Mouse (Mus musculus) heart, embryonic 15.5 days (tissue): ENCODE results near the gene Mob3b. TPM values are rescaled to one million over a fixed set of nuclear protein-coding genes. Genes with fewer than 3 reads are reported as not detected.

Source experiments
- ATAC-seq: fragments of 200-750 bp; cut with Nextera tagmentation; replicated peaks from 2 replicates; pipeline ENCODE4 v1.8.0; 2017; ENCODE audit warnings: low read depth, moderate TSS enrichment; ENCODE audit not compliant: insufficient number of reproducible peaks, insufficient read depth, low FRiP score
- H3K27ac ChIP-seq: fragments of 300-500 bp; sonication (generic); 2 replicates; pipeline ENCODE4 v1.5.1; 2015; ENCODE audit warnings: mild to moderate bottlenecking, inconsistent platforms
- H3K27me3 ChIP-seq: fragments of 300-500 bp; sonication (generic); 2 replicates; pipeline ENCODE4 v1.6.1; 2015; ENCODE audit warnings: inconsistent platforms
- H3K36me3 ChIP-seq: fragments of 300-500 bp; sonication (generic); 2 replicates; pipeline ENCODE4 v1.6.1; 2015; ENCODE audit warnings: mild to moderate bottlenecking, inconsistent platforms
- H3K4me1 ChIP-seq: fragments of 300-500 bp; sonication (generic); replicated peaks from 2 replicates; pipeline ENCODE4 v1.6.1; 2015; ENCODE audit warnings: inconsistent platforms
- H3K4me2 ChIP-seq: fragments of 300-500 bp; sonication (generic); 2 replicates; pipeline ENCODE4 v1.6.1; 2015; ENCODE audit warnings: inconsistent platforms, mild to moderate bottlenecking, moderate library complexity
- H3K4me3 ChIP-seq: fragments of 300-500 bp; sonication (generic); 2 replicates; pipeline ENCODE4 v1.5.1; 2015; ENCODE audit warnings: mild to moderate bottlenecking, inconsistent platforms
- H3K9ac ChIP-seq: fragments of 300-500 bp; sonication (generic); 2 replicates; pipeline ENCODE4 v1.6.1; 2015; ENCODE audit warnings: mild to moderate bottlenecking, inconsistent platforms
- H3K9me3 ChIP-seq: fragments of 300-500 bp; sonication (generic); replicated peaks from 2 replicates; pipeline ENCODE4 v1.6.1; 2016; ENCODE audit warnings: inconsistent platforms
- WGBS: fragments of 180-500 bp; shearing (Covaris S2); methylation state at CpG from one replicate; pipeline ENCODE4 v1.1.7; 2015; ENCODE audit warnings: mixed read lengths; 5-methylcytosine and 5-hydroxymethylcytosine counted together
- polyA plus RNA-seq: library from polyadenylated mRNA; unstranded; fragments of >200 nt; fragmentation: Nextera tagmentation; extraction: Ambion mirVana; gene quantifications from 2 replicates; pipeline ENCODE4 v1.2.1, GENCODE M21; 2015

Gene Mob3b
- polyA plus RNA-seq, 1 experiment from 2014 or later, result 4.1 TPM

DNA sequence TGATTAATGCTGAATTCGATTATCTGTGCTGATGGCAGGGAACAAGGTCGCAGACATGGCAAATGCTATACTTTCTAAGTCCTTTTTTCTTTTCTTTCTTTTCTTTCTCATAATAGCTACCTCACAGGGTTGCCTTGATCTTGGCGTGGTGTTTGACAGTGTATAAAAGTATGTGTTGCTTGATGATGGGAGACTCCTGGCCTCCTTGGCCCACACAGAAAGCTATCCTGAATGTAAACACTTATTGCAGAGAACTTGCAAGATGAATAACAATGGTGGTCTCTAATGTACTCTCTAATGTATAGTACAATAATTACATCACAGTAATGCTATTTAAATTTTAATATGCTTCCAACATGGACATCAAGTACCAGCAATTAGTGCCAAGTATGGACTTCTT is 96.9 kb downstream of the Mob3b start:
- Histone ChIP-seq H3K4me3 (no peak overlapping the region), H3K9me3 (no peaks in the 10 kb centered on the region), H3K27me3 (no peaks in the 10 kb centered on the region), H3K9ac (no peak overlapping the region), H3K4me2 (no peak overlapping the region), H3K27ac (no peak overlapping the region), H3K36me3 (no peaks in the 10 kb centered on the region), H3K4me1 (no peaks in the 10 kb centered on the region)
- 79% methylated on average over 3 of the region's 3 CpGs for WGBS
- ATAC-seq, result no peak

DNA sequence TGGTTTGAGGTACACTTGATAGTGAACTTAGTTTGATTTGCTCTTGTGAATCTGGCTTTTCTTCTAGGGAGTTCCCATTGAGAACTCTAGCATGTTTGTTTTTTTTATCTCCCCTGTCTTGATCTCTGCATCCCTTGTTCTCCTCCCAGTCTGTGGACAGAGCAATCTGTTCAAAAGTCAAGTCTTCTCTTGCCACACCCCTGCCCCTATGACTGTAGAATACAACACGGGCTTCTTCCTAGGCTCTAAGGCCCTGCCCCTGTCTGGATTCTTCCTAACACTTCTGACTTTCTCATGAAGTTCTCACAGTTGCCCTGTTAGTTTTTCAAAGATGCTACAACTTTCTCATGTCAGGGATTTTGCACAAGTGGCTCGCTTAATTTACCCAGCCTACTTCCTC is 102.9 kb downstream of the Mob3b start:
- no peak overlapping the region for H3K4me2 ChIP-seq

DNA sequence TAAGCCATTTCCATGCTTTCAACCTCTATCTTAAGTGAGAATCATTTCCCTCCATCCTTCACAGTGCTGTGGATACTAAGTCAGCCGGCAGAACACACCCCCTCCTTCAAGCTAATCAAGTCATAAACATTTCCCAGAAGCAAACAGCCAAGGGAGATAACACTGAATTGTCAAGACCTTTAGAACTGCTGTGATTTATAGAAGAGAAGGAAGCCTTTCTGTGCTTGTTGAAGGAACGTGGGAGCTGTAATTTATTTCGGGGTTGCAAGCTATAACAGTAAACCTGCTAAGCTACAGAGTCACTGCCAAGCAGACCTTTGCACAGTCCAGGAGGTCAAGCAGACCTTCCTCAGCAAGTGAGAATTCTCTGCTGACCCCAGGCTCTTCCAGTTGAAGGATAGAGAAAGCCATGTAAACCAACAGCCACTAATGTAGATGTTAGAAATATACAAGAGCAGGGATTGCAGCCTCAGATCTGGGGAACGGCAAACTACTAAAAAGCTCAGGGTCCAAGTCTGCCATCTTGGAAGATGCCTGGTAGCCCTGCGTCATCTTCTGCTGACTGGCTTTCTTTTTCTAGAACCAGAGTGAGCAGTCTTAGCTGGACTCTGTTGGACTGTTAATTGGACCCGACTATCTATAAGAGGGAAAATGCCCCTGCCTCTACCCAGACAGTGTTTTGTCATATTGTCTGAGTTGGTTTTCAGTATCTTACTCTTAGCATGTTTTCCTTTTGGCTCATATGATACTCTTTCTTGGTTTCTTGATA is 104.9 kb downstream of the Mob3b start:
- Histone ChIP-seq H3K9me3 (no peaks in the 10 kb centered on the region), H3K4me3 (no peak overlapping the region), H3K36me3 (no peaks in the 10 kb centered on the region), H3K9ac (no peak overlapping the region), H3K27me3 (no peaks in the 10 kb centered on the region), H3K4me2 (no peak overlapping the region), H3K4me1 (peaks cover 9% of the 10 kb centered on the region), H3K27ac (no peak overlapping the region)
- 68% methylated on average over 6 of the region's 6 CpGs for WGBS
- ATAC-seq, result no peak

More for the DNA sequence above, 102.9 kb downstream of the Mob3b start:
- H3K36me3 ChIP-seq, result no peaks in the 10 kb centered on the region
- ATAC-seq, result no peak
- WGBS, result 71% methylated on average over 2 of the region's 2 CpGs
- no peak overlapping the region for H3K4me3 ChIP-seq
- no peak overlapping the region for H3K27ac ChIP-seq
- H3K4me1 ChIP-seq, result peaks cover 9% of the 10 kb centered on the region
- no peaks in the 10 kb centered on the region for H3K9me3 ChIP-seq
- H3K27me3 ChIP-seq, result no peaks in the 10 kb centered on the region
- H3K9ac ChIP-seq, result no peak overlapping the region

DNA sequence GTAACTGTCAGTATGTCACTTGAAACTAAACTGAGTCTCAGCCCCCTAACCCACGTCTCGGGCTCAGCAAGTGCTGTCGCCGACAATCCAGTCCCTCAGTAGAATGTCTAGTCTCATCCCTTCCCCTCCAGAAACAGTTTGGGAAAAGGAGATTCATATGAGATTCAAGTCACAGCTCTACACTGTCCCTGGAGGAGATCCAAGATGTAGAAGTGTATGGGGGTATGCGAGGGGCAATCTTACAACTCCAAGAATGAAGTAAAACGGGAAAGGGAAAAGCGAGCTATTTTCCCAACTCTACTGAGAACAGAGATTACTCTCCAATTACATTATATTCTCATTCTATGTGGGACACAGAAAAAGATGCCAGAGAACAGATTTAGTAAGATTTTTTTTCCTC is 106.1 kb downstream of the Mob3b start:
- no peak overlapping the region for H3K4me2 ChIP-seq
- H3K27me3 ChIP-seq, result no peaks in the 10 kb centered on the region
- H3K4me1 ChIP-seq, result peaks cover 9% of the 10 kb centered on the region
- no peaks in the 10 kb centered on the region for H3K9me3 ChIP-seq
- no peak for ATAC-seq
- no peaks in the 10 kb centered on the region for H3K36me3 ChIP-seq
- H3K27ac ChIP-seq, result no peak overlapping the region
- 64% methylated on average over 7 of the region's 7 CpGs for WGBS
- no peak overlapping the region for H3K4me3 ChIP-seq
- H3K9ac ChIP-seq, result no peak overlapping the region

DNA sequence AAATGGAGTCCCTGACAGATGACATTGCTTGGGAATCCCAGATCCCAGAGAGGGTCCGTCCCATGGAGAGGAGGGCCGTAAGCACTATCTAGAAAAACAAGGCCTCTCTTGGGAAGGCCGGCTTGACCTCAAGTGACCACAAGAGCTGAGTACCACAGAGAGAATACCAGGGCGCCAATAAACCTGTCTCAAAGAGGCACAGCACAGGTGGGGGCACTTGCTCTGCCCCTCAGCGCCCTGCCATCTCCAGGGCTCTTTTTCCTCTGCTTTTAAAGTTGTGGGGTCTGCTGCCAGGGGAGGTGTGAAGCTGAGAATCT is 107.6 kb downstream of the Mob3b start:
- H3K9me3 ChIP-seq, result no peaks in the 10 kb centered on the region
- H3K36me3 ChIP-seq, result no peaks in the 10 kb centered on the region
- WGBS, result 69% methylated on average over 5 of the region's 5 CpGs
- H3K9ac ChIP-seq, result no peak overlapping the region
- no peak for ATAC-seq
- H3K4me1 ChIP-seq, result peaks cover 9% of the 10 kb centered on the region
- no peaks in the 10 kb centered on the region for H3K27me3 ChIP-seq
- H3K4me2 ChIP-seq, result no peak overlapping the region
- no peak overlapping the region for H3K4me3 ChIP-seq
- no peak overlapping the region for H3K27ac ChIP-seq

DNA sequence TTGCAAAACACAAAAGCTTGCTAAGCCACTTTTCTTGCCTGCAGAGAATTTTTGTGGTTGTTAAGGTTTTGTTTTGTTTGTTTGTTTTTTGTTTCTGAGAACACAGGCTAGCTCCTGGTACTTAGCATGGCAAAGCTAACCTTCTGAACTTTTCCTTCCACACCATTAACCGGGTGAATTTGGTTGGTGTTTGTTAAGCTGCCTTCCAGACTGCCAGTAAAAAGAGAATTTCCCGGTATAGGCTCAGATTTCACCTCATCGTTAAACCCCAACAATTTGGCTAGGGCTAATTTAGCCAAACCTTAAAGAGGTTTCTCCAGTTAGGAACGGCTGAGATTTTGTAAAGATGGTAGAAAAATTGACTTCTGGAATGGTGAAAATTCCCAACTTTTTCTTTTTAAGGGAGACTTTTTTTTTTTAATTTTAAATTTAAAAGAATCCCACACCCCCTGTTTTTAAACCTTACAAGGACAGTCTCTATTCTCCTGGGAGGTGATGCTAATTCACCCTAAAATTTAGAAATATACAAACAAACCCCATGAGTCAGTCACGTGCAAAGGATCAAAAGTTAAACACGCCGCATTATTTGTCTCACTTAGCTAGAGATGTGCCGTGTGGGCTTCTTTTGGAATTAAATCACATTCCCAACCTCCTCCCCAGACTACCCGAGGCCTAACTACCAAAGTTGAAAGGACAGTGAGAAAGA is 108.1 kb downstream of the Mob3b start:
- H3K27me3 ChIP-seq, result no peaks in the 10 kb centered on the region

DNA sequence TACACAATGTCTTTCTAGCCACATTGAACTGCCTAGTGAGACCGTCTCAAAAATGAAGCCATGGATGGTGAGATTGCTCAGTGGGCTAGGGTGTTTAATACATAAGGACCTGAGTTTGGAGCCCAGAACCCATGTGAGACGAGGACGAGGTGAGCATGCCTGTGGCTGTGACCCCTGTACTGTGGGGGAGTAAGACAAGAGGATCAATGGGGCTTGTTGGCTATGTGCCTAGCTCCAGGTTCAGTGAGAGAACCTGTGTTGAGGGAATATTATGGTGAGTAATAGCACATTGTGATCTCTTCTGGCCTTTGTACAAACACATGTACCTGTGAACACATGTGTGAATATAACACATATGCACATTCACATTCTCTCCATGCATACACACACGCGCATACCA is 116.4 kb downstream of the Mob3b start:
- H3K4me2 ChIP-seq, result no peak overlapping the region
- 93% methylated on average over 5 of the region's 5 CpGs for WGBS

More for the DNA sequence above, 108.1 kb downstream of the Mob3b start:
- Histone ChIP-seq H3K27ac (no peak overlapping the region), H3K4me1 (peaks cover 9% of the 10 kb centered on the region), H3K36me3 (no peaks in the 10 kb centered on the region), H3K9me3 (no peaks in the 10 kb centered on the region), H3K9ac (no peak overlapping the region), H3K4me2 (no peak overlapping the region), H3K4me3 (no peak overlapping the region)
- ATAC-seq, result no peak
- WGBS, result 72% methylated on average over 9 of the region's 9 CpGs

DNA sequence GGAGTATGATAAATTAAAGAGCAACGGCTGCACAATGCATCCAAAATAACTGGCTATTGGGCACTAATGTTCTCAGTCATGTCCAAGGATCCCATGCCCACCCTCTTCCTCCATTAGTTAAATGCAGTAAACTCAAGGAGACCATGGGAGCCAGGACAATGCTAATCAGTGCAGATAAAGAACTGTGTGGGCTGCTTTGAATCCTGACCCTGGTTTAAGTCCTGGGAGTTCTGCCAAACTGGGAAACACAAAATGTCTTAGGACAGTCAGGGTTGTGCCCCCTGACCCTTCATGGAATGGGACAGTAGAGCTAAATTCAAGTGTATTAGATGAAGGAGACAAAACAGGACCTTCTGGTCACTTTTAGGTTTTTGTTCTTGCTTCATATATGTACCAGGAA is 117.0 kb downstream of the Mob3b start:
- H3K27ac ChIP-seq, result no peak overlapping the region
- H3K4me1 ChIP-seq, result no peaks in the 10 kb centered on the region
- ATAC-seq, result no peak
- H3K36me3 ChIP-seq, result no peaks in the 10 kb centered on the region
- WGBS, result 78% methylated on average over 1 of the region's 1 CpGs
- H3K9ac ChIP-seq, result no peak overlapping the region
- no peaks in the 10 kb centered on the region for H3K27me3 ChIP-seq
- H3K9me3 ChIP-seq, result no peaks in the 10 kb centered on the region
- no peak overlapping the region for H3K4me2 ChIP-seq
- H3K4me3 ChIP-seq, result no peak overlapping the region

More for the DNA sequence above, 116.4 kb downstream of the Mob3b start:
- no peaks in the 10 kb centered on the region for H3K36me3 ChIP-seq
- ATAC-seq, result no peak
- H3K27ac ChIP-seq, result no peak overlapping the region
- no peaks in the 10 kb centered on the region for H3K9me3 ChIP-seq
- H3K27me3 ChIP-seq, result no peaks in the 10 kb centered on the region
- H3K9ac ChIP-seq, result no peak overlapping the region
- H3K4me3 ChIP-seq, result no peak overlapping the region
- no peaks in the 10 kb centered on the region for H3K4me1 ChIP-seq

DNA sequence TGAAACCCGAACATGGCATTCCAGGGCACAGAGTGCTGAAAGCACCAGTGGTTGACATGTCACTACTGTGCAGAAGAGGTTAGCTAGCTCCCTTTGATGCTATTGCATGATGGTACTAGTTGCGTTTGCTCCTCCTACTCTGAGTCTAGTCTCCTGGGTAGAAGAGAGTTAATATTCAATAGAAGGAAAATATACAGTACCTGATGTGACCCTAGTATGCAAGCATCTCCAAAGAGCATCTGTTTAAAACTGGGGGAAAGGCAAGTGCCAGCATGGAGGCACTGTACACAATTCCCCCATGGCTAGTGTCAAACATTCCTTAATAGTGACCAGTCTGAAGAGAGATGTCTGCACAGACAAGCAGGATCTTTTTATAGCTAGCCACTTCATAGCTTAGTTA is 119.5 kb downstream of the Mob3b start:
- 37% methylated on average over 2 of the region's 2 CpGs for WGBS
- no peak for ATAC-seq

DNA sequence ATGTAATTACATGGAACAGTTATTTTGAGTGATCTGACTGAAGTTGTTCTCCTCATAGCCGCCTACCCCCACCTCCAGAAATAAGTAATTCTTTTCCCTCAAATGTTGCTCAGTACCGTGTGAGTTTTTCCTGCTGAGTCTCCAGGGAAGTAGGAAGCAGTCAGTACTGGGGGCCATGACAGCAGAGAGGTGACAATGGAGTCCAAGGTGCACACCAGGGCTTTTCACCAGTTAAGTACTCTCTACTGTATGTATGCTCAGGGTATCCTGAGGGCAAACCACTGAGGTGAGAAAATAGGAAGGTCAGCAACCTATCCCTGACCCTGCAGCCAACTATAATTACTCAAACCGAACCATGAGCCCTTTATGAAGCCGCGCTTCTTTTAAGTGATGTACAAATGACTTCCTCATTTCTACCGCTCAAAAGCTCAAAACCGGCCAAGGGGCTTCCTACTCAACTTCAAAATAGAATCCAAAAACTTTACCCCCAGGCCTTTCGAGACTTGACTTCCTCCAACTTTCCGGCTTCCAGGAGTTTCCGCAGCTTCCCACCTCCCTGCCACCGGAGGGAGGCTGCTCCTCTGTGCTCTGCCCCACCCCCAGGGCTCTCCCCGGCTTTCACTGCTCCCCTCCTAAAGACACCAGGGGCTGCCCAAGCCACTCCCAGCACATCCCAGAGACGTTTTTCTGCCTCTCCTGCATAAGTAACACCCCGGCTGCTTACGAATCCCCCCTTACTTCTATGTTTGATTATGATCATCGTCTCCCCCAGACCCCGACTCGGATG is 122.6 kb downstream of the Mob3b start:
- Histone ChIP-seq H3K4me2 (0 out of 2 replicates have a peak overlapping the region, but pooled peaks have one; percentile 26), H3K9me3 (no peaks in the 10 kb centered on the region), H3K36me3 (no peaks in the 10 kb centered on the region), H3K4me1 (no peaks in the 10 kb centered on the region; the same call in none of the 2 replicates), H3K27me3 (no peaks in the 10 kb centered on the region), H3K4me3 (no peak overlapping the region), H3K9ac (no peak overlapping the region), H3K27ac (no peak overlapping the region)
- 42% methylated on average over 18 of the region's 18 CpGs for WGBS
- no peak for ATAC-seq

More for the DNA sequence above, 119.5 kb downstream of the Mob3b start:
- H3K27ac ChIP-seq, result no peak overlapping the region
- no peak overlapping the region for H3K9ac ChIP-seq
- no peak overlapping the region for H3K4me2 ChIP-seq
- no peaks in the 10 kb centered on the region; the same call in 1 of the 2 replicates for H3K4me1 ChIP-seq
- no peaks in the 10 kb centered on the region for H3K36me3 ChIP-seq
- no peaks in the 10 kb centered on the region for H3K9me3 ChIP-seq
- H3K4me3 ChIP-seq, result no peak overlapping the region
- H3K27me3 ChIP-seq, result no peaks in the 10 kb centered on the region

DNA sequence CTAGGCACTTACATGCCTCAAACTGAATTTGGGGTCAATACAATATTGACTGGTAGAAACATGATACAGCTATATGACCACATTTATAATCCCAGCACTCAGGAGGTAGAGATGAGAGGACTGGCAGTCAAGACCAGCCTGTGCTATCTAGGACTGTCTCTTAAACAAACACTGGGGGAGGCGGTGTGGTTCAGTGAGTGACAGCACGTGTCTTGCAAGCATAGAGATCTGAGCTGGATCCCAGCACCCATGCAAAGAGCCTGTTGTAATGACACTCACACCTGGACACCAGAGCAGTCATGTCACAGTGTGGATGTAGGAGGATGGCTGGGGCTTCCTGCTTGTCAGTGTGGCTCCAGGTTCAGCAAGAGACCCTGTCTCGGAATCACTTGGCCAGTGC is 124.5 kb downstream of the Mob3b start:
- no peaks in the 10 kb centered on the region; the same call in none of the 2 replicates for H3K4me1 ChIP-seq
- 76% methylated on average over 3 of the region's 3 CpGs for WGBS
- no peak overlapping the region for H3K9ac ChIP-seq
- H3K4me2 ChIP-seq, result no peak overlapping the region
- H3K4me3 ChIP-seq, result no peak overlapping the region
- H3K36me3 ChIP-seq, result no peaks in the 10 kb centered on the region
- no peak for ATAC-seq
- H3K27me3 ChIP-seq, result no peaks in the 10 kb centered on the region
- H3K9me3 ChIP-seq, result no peaks in the 10 kb centered on the region
- H3K27ac ChIP-seq, result no peak overlapping the region
